Mouse (Mus musculus): Measurements from ENCODE around the gene Mettl5.

Mettl5 gene

GRCm38 (mm10) chr2:69856392-69856791 is 29.0 kb downstream of the Mettl5 start:
- WGBS, result 62% methylated on average over 8 of the region's 8 CpGs

- WGBS, result 66% methylated on average over 2 of the region's 2 CpGs
These were observed 33.9 kb downstream of the Mettl5 start for GRCm38 (mm10) chr2:69851427-69852058.

- WGBS, result 33% methylated on average over 6 of the region's 6 CpGs
These were observed 36.2 kb downstream of the Mettl5 start for GRCm38 (mm10) chr2:69849215-69849614.

GRCm38 (mm10) chr2:69840261-69840660 is 45.2 kb downstream of the Mettl5 start:
- WGBS, result 26% methylated on average over 6 of the region's 6 CpGs

- 52% methylated on average over 3 of the region's 3 CpGs for WGBS
These were observed 47.4 kb downstream of the Mettl5 start for GRCm38 (mm10) chr2:69837996-69838395.

GRCm38 (mm10) chr2:69837244-69837967 is 48.0 kb downstream of the Mettl5 start:
- 72% methylated on average over 7 of the region's 7 CpGs for WGBS

GRCm38 (mm10) chr2:69830116-69830515 is 55.3 kb downstream of the Mettl5 start:
- 72% methylated on average over 8 of the region's 8 CpGs for WGBS

GRCm38 (mm10) chr2:69829680-69830079 is 55.7 kb downstream of the Mettl5 start:
- 90% methylated on average over 2 of the region's 2 CpGs for WGBS

GRCm38 (mm10) chr2:69828031-69828430 is 57.4 kb downstream of the Mettl5 start:
- WGBS, result 73% methylated on average over 7 of the region's 7 CpGs

GRCm38 (mm10) chr2:69826380-69826779 is 59.0 kb downstream of the Mettl5 start:
- WGBS, result 47% methylated on average over 2 of the region's 2 CpGs

- 37% methylated on average over 10 of the region's 10 CpGs for WGBS
These were observed 59.5 kb downstream of the Mettl5 start for GRCm38 (mm10) chr2:69825898-69826297.

- WGBS, result 2% methylated on average over 45 of the region's 45 CpGs
These were observed 62.2 kb downstream of the Mettl5 start for GRCm38 (mm10) chr2:69823129-69823677.

GRCm38 (mm10) chr2:69822361-69823128 is 62.9 kb downstream of the Mettl5 start:
- WGBS, result under 1% methylated on average over 79 of the region's 80 CpGs

- 23% methylated on average over 8 of the region's 8 CpGs for WGBS
These were observed 63.7 kb downstream of the Mettl5 start, which contains the start of gene Klhl23 for GRCm38 (mm10) chr2:69821711-69822110. Gene Klhl23, plus strand, starts transcription at chr2:69821944.
